Mouse (Mus musculus): ENCODE results near the gene Gm3187.
"Not testable (repeated sequence)": the region's sequence is repeated elsewhere in the genome, so short reads cannot be mapped to it uniquely, and the experiment has no call there.

The Gm3187 gene

DNA sequence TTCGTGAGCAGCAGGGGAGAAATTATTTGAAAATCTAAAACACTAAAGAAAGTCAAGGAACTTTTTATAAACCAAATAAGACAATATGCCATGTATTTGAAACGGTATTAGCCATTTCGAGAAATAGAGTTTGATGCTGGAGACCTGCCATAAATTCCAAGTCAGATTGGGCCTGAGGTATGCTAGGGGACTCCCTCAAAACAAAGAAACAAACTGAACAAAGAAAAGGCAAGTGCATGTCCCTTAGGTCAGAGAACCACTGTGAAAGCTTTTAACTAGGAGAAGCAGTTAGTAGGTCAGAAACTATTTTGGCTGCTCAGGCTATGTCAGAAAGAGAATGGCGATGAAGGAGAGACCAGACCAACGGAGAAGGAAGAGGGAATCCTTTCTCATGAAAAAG lies at the start of gene Gm3187:
Gm3187 (plus strand) TSS at position 301 of the 400 bp plus-strand sequence.
- DNase-seq (ENCODE audit: low spot score in 2 of 2) = not testable (repeated sequence)

- not testable (repeated sequence) for DNase-seq (ENCODE audit: low spot score in 2 of 2)
Measured at GRCm38 (mm10) chr14:5455367-5455766, 28.6 kb upstream of the Gm3187 start, which contains the start of gene Gm3194. Gm3194 (minus strand) TSS chr14:5455467.

- not testable (repeated sequence) for DNase-seq (ENCODE audit: low spot score in 2 of 2)
Measured at GRCm38 (mm10) chr14:5460469-5460868, 23.5 kb upstream of the Gm3187 start.

- not testable (repeated sequence) for DNase-seq (ENCODE audit: low spot score in 2 of 2)
Measured at GRCm38 (mm10) chr14:5477730-5478129, 6.3 kb upstream of the Gm3187 start, which contains the start of gene Gm8246. Gm8246 (minus strand) TSS chr14:5477830.

- DNase-seq (ENCODE audit: low spot score in 2 of 2) = not testable (repeated sequence)
Measured at GRCm38 (mm10) chr14:5501374-5501773, 17.4 kb downstream of the Gm3187 start, which contains the start of gene Gm3488. Gm3488 (plus strand) TSS chr14:5501674.

- not testable (repeated sequence) for DNase-seq (ENCODE audit: low spot score in 2 of 2)
Measured at GRCm38 (mm10) chr14:5538196-5538595, 54.2 kb downstream of the Gm3187 start, which contains the start of gene Gm3532. Gm3532 (plus strand) TSS chr14:5538496.
